Mouse (Mus musculus) cerebellum, adult 9-11 months (tissue): ENCODE data around the gene Gzmm.
A peak's percentile ranks its signal among the peaks of the same experiment; 100 is the strongest.
"Not testable (repeated sequence)": the region's sequence is repeated elsewhere in the genome, so short reads cannot be mapped to it uniquely, and the experiment has no call there.

ENCODE experiments used
- DNase-seq: peaks from one replicate; pipeline ENCODE4 v3.0.0; 2022

Gzmm gene

DNA sequence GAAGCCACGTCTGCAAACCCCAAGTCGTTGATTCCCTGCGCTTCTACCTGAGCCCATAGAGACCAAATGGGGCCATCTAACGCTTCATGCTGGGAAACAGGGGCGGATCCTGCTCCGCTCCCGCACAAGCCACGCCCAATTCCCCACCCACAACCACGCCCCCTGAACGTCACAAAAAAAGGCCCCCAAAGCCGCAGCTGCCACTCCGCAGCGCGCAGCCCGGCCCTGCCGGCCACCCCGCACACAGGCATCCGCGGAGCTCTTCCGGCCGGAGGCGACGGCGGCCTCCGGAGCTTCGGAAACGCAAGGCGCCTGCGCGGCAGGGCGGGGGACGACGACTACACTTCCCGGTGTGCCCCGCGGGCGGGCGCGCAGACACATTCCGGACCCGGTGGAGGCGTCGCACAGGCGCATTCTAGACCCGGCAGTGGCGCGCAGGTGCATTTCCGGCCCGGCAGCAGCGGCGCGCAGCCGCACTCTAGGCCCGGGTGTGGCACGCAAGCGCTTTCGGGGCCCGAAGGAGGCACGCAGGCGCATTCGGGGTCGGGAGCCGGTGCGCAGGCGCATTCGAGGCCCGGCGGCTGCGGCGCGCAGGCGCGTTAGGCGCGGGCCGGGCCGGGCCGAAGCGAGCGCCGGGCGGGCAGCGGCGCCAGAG, 7.1 kb upstream of the Gzmm start, which contains the start of gene Cdc34:
TSS of gene Cdc34 (plus strand) at position 605 of the 655 bp plus-strand sequence.
- peak; percentile 100 for DNase-seq

DNA sequence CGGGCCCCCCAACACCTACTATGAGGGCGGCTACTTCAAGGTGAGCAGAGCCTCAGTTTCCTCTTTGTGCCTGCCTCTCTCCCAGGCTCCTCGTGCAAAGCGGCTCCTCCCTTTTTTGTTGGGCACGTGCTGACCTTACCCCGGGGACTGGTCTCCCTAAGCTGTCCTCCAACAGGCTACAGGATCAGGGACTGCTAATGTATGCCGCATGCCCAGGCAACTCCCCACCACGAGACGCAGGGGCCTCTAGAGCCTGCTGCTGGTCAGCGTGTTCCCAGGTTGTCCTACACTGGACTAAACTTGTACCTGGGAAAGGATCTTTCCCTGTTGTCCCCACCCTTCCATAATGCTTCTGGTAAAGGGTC, 6.3 kb upstream of the Gzmm start:
- DNase-seq, result peak; percentile 81

DNA sequence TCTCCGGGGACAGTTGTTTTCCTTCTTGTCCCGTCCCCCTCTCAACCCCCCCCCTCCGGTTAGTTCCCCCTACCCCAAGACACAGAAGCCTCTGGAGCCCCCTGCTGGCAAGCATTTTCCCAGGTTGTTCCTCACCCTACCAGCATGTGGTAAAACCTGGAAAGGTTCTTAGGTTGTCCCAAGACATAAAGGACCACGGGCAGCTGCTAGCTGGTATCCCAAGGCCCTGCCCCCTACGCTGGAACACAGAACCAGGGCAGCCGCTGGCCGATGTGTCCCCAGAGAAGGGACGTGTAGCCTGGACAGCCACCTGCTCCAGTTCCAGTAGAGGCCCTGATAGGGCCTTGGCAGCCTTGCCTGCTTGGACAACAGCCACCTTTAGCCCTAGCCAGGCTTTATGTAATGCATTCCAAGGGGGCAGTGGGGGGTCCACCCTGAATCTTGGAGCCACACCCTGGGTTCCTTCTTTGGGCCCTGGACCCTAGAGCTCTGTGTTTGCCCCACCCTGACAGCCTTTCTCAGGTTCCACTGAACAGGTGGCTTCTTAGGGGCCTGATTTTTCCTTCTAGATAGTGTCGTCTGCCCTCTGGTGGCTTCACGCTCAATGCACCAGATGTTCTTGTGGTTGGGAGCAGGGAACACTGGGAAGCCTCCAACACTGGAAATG, 5.8 kb upstream of the Gzmm start:
- DNase-seq, result peak; percentile 82

DNA sequence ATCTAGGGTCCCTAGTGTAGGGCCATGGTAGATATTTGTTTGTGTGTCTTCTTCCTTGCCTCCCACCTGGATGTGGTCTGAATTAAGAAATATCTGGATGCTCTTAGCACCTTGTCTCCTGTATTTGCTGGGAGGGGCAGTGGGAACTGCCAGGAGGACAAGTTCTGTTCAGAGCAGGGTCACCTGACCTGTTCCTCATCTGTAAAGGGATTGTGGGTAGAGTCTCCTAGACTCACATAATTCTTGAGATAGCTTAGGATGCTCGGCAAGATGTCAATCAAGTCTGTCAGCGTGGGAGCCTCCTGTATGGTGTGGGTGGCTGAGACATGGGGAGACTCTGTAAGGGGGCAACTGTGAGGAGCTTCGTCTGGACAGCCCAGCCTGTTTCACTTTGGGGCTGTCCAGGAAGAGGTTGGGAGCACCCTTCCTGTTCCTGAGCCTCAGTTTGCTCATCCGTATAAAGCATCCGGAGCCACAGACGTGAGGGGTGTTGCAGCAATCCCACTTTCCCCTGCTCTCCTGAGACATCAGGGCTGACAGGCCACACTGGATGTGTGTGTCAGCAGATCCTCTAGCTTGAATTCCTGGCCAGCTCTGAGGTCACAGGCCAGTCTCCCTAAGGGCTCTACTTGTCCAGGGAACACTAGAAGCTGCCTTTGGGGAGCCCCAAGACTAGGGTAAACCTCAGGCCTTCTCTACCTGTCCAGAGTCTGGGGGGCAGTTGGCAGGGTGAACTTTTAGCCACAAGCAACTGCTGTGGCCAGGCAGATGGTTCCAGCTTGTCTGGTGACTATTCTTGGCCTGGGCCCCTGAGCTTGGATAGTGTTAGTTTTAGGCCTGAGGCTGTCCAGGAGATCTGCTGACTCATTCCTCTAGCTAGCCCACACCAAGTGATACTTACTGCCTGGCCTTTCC, 4.8 kb upstream of the Gzmm start:
- DNase-seq, result no peak

DNA sequence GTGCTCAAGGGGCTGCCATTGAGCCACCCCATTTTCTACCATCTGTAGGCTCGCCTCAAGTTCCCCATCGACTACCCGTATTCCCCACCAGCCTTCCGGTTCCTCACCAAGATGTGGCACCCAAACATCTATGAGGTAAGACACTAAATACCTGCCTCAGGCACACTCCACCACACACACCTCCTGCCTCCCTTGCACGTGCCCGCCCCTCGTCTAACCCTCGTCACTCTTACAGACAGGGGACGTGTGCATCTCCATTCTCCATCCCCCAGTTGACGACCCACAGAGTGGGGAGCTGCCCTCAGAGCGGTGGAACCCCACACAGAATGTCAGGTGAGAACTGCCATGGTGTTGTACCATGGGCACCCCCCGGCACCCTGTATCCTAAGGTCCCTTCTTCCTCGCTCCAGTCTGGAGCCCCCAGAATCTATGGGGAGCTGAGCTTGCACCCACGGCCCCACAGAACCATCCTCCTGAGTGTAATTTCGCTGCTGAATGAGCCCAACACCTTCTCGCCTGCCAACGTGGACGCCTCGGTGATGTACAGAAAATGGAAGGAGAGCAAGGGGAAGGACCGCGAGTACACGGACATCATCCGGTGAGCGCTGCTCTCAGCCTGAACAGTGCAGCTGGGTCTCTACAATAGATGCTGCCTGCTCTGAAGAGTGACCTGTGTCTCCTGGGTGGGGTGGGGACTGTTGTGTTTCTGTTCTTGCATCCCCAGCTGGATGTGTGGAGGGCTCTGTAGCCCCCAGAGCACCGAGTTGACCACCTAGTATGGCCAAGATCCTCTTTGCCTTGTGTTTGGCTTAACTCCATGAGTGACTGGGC, 3.8 kb upstream of the Gzmm start:
- no peak for DNase-seq

DNA sequence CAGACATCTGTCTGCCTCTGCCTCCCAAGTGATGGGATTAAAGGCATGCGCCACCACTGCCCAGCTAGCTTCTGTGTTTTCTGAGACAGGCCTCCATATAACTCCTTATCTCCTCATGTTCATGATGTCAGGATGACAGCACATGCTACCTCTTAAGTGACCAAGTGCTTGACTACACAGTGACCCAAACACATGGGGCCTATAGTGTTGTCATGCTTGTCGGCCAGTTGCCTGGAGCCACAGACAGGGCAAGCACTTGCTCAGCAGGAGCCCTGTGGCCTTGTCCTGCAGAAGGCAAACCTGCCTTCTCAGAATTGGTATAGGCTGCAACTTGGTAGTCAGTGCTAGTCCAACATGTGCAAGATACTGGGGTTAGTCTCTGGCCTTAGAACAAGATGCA, 2.6 kb upstream of the Gzmm start:
- no peak for DNase-seq

DNA sequence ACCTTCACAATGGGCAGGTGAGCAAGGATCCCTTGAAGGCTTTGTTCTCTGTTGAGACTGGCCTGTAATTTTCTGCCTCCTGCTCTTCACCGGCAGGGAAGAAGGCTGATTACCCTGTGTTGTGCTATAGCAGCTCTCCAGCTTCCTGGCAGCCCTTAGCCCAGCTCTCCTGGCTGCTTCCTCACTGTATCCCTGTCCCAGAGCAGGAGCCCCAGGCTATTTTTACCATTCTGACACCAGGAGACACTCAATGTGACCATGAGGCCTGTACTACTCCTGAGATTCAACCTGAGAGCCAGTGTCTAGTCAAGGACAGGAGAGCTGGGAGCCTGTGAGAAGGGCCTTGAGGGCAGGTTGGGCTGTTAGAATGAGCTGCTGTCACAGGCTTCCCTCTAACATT, 2.1 kb upstream of the Gzmm start:
- DNase-seq, result no peak

DNA sequence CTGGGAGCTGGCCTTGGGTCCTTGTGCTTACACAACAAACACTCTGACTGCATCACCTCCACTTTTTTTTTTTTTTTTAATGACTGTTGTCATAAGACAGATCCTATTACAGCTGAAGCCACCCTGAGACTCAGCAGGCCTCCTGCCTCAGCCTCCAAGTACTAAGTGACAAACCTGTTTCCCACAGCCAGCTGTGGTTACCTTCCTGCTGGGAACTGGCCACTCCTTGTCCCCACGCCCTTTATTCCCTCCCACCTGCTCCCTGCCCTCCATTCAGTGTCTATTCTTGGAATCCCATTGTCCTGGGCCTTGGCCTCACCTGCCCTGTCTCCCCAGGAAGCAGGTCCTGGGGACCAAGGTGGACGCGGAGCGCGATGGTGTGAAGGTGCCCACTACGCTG, 1.3 kb upstream of the Gzmm start:
- no peak for DNase-seq

DNA sequence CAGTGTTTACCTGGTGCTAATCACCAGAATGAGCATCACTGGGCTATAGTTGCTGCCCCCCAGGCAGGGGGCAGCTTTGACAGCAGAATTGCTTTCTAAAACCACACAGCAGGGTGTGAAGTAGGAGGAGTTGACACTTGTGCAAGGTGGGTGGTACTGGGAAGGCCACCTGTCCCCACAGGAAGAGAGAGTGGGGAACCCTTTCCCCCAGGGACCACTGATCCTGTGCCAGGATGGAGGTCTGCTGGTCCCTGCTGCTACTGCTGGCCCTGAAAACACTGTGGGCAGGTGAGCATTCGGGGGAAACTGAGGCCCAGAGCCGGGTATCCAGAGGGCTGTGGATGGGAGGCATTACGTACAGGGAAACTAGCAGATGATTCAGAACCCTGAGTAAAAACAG, 358 bp downstream of the Gzmm start:
- DNase-seq, result no peak

DNA sequence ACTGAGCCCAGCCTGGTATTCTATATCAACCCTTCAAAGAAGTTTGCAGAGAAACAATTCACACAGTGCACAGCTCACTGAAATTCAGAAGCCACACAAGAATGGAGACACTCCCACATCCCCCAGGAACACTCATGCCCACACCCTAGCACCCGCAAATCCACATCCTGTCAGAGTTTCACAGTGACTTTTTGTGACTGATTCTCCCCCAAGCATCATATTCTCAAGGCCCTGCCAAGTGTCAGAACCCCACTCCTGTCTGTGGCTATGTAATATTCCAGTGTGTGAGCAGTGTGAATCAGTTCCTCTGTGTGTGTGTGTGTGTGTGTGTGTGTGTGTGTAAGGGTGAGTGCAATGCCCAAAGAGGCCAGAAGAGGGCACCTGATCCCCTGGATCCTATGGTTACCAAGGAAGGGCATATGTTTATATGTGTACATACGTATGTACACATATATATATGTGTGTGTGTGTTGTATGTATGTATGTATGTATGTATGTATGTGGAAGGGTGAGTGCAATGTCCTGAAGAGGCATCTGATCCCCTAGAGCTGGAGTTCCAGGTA, 3.2 kb downstream of the Gzmm start:
- no peak for DNase-seq

DNA sequence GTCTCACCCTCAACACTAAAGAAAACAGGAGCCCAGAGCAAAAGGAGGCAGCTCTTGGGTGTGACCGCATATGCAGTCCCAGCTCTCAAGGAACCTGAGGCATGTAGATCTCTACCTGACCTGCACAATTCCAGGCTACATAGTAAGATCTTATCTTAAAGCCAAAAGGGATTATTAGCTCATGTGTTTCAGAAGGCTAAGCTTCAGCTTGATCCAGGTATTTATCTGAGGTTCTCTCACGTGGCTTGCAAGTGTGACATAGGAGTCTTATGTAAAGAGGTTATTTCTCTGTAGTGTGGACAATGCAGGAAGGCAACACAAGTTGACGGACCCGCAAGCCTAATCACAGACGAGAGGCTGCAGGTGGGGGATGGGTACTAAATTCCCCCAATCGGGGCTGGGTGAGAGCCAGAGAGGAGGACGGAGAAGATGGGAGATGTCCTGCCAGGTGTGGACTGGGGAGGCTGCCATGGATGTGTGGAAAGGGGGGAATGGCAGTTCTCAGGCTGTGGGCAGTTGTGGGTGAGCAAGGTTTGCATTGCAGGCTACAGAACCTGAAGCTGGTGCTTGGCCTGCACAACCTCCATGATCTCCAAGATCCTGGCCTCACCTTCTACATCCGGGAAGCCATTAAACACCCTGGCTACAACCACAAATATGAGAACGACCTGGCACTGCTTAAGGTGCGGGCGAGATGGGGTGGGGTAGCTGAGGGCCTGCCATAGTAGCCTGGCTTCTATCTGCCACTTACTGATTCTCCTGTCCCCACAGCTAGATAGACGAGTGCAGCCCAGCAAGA, 5.0 kb downstream of the Gzmm start:
- peak; percentile 56 for DNase-seq

DNA sequence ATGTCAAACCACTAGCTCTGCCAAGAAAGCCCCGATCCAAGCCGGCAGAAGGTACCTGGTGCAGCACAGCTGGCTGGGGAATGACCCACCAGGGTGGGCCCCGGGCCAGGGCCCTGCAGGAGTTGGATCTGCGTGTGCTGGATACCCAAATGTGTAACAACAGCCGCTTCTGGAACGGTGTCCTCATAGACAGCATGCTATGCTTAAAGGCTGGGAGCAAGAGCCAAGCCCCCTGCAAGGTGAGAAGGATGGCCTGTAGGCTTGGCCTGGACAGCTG, 5.5 kb downstream of the Gzmm start:
- peak; percentile 66 for DNase-seq

DNA sequence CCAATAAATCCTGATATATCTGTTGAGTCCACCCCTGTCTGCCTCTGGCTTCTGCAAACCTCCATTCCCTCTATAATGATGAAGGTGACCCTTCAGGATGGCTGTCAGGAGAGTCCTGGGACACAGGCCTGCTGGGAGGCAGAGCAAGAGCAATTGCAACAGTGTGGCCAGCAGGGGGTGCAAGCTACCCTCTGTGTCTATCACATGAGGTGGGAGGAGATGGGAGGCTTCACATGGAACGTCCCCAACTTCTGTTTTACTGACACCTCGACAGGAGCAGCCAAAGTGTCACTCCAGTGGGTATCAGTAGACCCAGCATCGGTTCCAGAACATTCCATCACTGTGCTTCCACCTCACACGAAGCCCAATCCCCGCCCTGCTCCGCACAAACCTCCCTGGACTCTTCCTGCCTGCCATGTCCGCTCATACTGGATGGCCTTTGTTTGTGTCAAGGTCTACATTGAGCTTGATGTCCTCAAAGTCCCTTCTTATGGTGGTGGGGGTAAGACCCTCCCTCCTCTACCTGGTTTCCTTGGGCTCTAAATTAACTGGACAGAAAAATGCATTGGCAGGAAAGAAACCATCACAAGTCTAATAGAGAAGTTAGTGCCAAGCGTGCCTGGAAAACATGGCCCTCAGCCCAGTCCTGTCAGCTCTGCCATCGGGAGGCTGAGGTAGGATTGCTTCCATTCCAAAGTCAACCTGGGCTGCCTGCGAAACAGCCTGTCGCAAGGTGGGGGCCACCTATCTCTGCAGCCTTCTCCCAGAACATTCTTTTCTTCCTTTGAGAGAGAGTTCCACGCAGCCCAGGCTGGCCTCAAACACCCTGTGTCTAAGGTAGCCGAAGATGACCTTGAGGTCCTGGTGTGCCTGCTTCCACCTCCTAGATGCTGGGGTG, 6.7 kb downstream of the Gzmm start:
- DNase-seq, result peak; percentile 87

DNA sequence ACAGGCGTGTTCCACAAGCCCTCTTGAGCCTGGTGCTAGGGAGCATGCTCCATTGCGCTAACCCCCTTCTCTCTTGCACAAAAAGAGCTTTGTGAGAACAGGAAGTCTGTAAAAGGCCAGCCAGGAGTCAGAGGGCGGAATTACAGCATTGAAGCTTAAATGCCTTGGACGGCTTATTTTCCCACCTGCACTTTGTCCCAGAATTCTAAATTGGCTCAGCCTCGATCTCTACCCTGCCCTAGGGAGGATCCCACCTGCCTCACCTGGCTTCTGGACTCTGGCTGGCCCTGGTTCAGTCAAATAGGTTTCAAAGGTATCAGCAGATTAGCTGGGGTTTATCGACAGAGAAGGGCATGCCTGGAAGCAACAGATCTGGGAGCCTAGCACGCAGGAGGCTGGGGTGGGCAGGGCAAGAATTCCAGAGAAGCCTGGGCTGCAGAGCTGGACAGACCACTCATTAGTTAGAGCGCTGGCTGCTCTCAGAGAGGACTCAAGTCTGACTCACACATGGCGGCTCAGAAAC, 7.4 kb downstream of the Gzmm start:
- DNase-seq, result no peak

DNA sequence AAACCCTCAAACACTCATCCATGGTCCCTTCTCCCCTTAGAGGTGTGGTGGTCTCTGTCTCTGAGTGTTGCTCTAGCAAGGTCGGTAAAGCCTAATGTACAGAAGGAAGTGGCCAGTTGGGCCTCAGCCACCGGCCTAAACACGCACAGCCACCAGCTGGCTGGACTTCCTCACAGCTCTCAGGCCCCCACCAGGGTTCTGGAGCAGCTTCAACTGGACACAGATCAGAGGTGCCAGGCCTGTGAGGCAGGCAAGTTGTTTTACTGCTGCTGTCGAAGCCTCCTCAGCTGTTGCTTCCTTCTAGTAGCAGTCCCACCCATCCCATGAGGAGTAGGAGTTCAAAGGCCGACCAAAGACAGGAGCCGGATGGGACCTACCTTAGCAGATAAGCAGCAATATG, 9.1 kb downstream of the Gzmm start:
- peak; percentile 92 for DNase-seq

DNA sequence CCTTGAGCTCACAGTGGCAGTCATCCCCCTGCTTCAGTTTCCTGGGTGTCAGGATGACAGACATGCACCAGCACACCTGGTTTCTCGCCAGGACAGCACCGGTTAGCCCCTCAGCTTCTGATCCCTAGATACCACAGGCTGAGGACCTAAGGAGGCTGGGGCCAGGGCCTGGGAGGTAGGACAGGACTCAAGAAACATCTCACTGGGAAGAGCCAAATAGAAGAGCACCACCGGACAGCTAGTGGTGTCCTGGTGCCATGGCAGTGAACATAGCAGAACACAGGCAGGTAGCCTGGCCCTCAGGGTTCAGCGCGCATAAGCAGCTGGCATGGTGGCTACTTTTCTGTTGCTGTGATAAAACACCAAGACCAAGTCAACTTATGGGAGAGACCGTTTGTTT, 9.6 kb downstream of the Gzmm start:
- peak; percentile 54 for DNase-seq

DNA sequence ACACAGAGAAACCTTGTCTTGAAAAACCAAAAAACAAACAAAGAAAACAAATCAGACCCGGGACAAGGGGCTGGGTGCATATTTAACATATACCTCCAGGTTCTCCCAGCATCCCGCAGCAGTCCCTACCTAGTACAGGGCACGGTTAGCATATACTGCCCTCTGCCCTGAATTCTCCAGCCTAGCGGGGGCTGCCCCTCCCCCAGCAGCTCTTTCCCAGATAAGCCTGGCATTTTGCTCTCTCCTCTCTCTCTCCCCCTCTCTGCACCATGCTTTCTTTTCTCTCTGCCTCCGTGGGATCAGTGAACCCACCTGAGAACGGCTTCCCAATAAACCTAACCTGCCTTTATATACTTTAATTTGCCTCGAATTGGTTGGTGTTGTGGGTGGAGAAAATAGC, 11.9 kb downstream of the Gzmm start:
- no peak for DNase-seq

DNA sequence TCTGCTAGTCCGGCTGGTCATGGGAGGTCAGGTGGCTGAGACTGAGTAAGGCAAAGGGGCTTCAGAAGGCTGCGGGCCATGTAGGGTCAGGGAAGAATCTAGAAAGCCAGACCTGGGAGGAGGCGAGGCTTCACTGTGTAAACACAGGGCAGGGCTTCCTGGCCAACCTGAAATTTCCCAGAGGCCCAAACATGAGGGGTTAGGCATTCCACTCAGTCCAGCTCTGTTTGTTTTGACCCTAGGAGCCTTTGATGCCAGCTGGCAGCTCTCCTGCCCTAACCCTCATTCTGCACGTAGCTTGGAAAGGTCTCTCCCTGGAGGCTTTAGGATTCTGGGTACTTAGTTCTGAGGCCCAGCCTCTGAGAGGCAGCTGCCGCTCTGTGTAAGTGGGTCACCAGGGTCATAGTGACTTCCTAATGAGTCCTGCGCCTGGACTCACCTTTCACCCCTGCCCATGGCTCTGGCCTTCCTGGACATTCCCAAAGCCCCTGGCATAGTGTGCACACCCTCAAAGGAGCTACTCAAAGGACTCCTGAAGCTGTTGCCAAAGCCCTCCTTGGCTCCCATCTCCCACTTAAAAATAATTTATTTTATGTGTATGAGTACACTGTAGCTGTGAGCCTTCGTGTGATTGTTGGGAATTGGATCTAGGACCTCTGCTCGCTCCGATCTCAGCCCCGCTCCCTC, 12.8 kb downstream of the Gzmm start:
- peak; percentile 58 for DNase-seq

DNA sequence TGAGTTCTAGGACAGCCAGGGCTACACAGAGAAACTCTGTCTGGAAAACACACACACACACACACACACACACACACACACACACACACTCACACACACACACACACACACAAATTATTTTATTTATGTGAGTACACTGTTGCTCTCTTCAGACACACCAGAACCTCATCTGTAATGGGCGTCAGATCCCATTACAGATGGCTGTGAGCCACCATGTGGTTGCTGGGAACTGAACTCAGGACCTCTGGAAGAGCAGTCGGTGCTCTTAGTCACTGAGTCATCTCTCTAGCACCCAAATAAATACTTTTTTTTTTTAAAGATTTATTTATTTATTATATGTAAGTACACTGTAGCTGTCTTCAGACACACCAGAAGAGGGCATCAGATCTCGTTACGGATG, 14.2 kb downstream of the Gzmm start:
- DNase-seq, result not testable (repeated sequence)

DNA sequence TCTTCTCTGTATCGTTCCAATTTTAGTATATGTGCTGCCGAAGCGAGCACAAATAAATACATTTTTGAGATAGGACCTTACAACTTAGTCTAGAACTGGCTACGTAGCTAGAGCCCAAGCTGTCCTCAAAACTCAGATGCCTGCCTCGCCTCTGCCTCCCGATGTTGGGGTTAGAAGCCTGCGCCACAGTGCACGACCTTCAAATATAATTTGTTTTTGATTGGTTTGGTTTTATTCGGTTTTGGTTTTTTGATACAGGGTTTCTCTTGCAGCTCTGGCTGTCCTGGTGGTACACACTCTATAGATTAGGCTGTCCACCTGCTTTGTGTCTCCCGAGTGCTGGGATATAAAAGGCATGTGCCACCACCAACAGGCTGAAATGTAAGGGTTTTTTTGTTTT, 14.7 kb downstream of the Gzmm start:
- peak; percentile 57 for DNase-seq
